Mouse (Mus musculus) small intestine, adult 2 months (tissue): ENCODE measurements around the gene Kel. TPM values are rescaled to one million over a fixed set of nuclear protein-coding genes. Genes with fewer than 3 reads are reported as not detected.

ENCODE experiments used
- H3K27ac ChIP-seq: fragments of 200-500 bp; 2 replicates; pipeline ENCODE4 v1.5.1; 2012; ENCODE audit warnings: low read depth, low read length, control low read depth, inconsistent platforms; ENCODE audit not compliant: insufficient read depth
- H3K27me3 ChIP-seq: fragments of 200-500 bp; 2 replicates; pipeline ENCODE4 v1.6.1; 2012; ENCODE audit warnings: mild to moderate bottlenecking, moderate library complexity, low read length, inconsistent platforms; ENCODE audit not compliant: control insufficient read depth, insufficient read depth
- H3K36me3 ChIP-seq: fragments of 200-500 bp; 2 replicates; pipeline ENCODE4 v1.6.1; 2012; ENCODE audit warnings: mild to moderate bottlenecking, low read length, control low read depth, inconsistent platforms; ENCODE audit not compliant: control insufficient read depth, insufficient read depth
- H3K4me1 ChIP-seq: fragments of 200-500 bp; 2 replicates; pipeline ENCODE4 v1.6.1; 2012; ENCODE audit warnings: low read length, inconsistent platforms, mixed read lengths; ENCODE audit not compliant: control insufficient read depth, insufficient read depth, insufficient read length
- H3K4me3 ChIP-seq: fragments of 200-500 bp; 2 replicates; pipeline ENCODE4 v1.5.1; 2012; ENCODE audit warnings: low read depth, mild to moderate bottlenecking, control low read depth, inconsistent platforms, low read length, moderate library complexity
- CTCF ChIP-seq: fragments of 200-500 bp; IDR thresholded peaks from 2 replicates; pipeline ENCODE4 v1.5.1; 2012; ENCODE audit warnings: low read depth, mild to moderate bottlenecking, control low read depth, inconsistent platforms, low read length, moderate library complexity, mixed read lengths; ENCODE audit not compliant: insufficient replicate concordance, insufficient read length; ENCODE audit errors: extremely low read depth
- POLR2A ChIP-seq: fragments of 200-500 bp; IDR thresholded peaks from 2 replicates; pipeline ENCODE4 v1.6.1; 2012; ENCODE audit warnings: low read depth, mild to moderate bottlenecking, control low read depth, inconsistent platforms, low read length, moderate library complexity
- WGBS: fragments of 180-500 bp; shearing (Covaris S2); methylation state at CpG from one replicate; pipeline ENCODE4 v1.1.7; 2018; 5-methylcytosine and 5-hydroxymethylcytosine counted together
- polyA plus RNA-seq: library from polyadenylated mRNA; depleted of rRNA; stranded (reverse); fragments of >200 nt; gene quantifications from 2 replicates; pipeline ENCODE4 v1.2.3, GENCODE M21; 2012; rRNA removed

Gene Kel
- 0.10 TPM in 1 of 2 replicates, not detected in the other for polyA plus RNA-seq

DNA sequence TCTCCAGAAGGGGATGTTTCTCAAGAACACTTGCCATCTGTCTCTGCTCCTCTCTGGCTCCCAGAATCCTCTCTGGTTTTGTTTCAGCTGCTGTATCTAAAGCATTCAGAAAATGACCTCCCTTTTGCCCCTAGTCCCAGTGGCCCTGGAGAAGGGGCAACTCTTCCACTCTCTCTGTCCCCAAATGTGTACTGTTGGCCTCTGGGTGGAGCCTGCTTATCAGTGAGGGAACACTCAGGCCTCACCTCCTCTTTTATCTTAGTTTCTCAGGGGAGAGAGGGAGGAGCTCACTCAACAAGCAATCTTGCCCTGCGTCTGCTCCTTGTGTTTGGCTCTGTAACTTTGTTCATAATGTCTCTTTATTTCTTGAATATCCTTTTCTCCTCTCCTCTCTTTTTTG lies at the start of gene Kel:
Gene Kel (minus strand): TSS at position 217 of the 400 bp plus-strand sequence.
- Histone ChIP-seq H3K36me3 (no peaks in the 10 kb centered on the region), H3K4me3 (no peak within 1 kb of the TSS), H3K27ac (no peak within 1 kb of the TSS), H3K27me3 (no peaks in the 10 kb centered on the region), H3K4me1 (no peaks in the 10 kb centered on the region)
- 13% methylated on average over 1 of the region's 1 CpGs for WGBS
- TF ChIP-seq POLR2A: no peak
- TF ChIP-seq CTCF: no peak

DNA sequence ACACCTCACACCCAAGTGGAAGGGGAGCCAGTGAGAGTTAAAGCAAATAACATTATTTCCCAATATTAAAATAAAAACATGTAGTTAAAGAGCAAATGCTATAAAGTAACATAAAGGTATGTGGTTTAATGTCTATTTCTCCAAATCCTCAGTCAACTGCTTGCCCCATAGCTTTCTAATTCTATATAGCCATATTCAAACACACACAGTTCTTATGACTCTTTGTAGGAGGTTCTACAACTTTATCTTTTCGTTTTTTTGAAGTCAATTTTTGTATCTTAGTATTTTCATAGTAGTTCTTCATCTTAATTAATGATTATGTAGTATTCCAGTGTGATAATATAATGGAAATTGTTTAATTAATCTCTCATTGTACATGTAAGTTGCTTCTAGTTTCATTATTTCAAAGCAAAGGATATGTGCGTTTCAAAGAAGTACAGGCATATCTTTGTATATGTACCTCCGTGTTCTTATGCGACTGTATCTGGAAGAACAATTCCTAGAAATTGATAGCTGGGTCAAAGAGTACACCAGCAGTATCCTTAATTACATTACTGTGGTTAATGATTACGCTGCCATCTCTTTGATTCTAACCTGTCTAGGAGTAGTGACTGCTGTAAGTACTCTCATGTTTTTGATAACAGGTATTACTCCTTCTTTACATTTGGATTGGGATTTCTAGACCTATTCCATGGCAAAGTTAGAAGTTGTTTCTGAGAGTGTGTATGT lies 40.7 kb upstream of the Kel start:
- no peak overlapping the region for H3K4me3 ChIP-seq
- H3K36me3 ChIP-seq: no peaks in the 10 kb centered on the region
- H3K27me3 ChIP-seq: no peaks in the 10 kb centered on the region
- TF ChIP-seq CTCF (no peak), POLR2A (no peak)
- no peaks in the 10 kb centered on the region for H3K4me1 ChIP-seq
- 21% methylated on average over 5 of the region's 5 CpGs for WGBS
- H3K27ac ChIP-seq: no peak overlapping the region

DNA sequence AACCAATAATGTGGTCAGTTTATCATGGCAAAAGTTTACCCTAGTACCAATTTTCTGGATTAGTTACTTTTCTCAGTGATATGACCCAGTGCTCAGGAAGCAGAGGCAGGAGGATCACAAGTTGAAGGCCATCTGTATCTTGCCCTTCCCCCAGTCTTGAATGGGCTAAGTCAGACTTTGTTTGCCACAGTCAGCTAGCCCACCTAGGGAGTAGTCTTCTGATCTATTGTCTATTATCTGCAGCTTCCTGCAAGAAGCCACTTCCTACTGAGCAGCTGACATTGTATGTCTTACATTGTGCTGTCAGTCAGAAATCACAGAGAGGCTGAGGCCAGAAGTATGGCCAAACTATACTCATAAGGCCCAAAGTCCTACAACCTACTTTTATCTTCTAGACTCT lies 37.0 kb upstream of the Kel start:
- TF ChIP-seq CTCF (no peak), POLR2A (no peak)
- no peak overlapping the region for H3K4me3 ChIP-seq
- H3K4me1 ChIP-seq: no peaks in the 10 kb centered on the region
- H3K36me3 ChIP-seq: no peaks in the 10 kb centered on the region
- H3K27me3 ChIP-seq: no peaks in the 10 kb centered on the region
- H3K27ac ChIP-seq: no peak overlapping the region

DNA sequence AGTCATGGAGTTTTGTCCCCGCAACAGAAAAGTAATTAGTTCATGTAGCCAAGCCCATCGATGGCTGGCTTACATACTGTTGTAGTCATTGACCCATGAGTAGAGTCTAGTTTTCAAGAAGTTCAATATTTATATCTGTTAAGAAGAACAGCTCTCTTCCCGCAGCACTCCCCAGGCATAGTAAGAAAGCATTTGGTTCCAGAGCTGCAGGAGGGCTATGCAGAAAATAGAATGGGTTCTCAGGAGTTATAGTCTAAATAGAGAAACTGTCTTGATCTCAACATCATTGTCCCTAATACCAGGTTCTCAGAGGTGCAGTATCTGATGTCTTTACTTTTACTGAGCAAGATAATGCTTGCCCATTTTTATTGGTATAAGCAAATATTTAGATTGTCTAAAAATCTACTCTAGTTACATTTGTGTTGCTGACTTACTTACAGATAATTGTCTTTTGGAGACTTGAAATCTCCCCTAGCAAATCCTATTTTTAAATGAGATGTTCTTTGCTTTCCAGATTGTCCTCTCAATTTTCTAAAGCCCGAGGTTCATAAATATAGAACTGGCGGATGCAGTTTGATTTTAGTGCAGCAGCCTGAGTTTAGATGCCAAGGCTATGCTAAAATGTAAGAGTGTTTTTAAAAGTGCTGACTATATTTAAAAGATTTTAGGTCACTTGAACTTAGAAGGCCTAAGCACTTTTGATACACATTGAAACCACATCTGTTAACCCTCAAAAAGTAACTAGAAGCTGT lies 30.8 kb upstream of the Kel start:
- no peak for TF ChIP-seq CTCF
- no peak for TF ChIP-seq POLR2A
- H3K4me1 ChIP-seq: no peaks in the 10 kb centered on the region
- H3K27me3 ChIP-seq: no peaks in the 10 kb centered on the region
- no peak overlapping the region for H3K4me3 ChIP-seq
- H3K36me3 ChIP-seq: no peaks in the 10 kb centered on the region
- 88% methylated on average over 5 of the region's 5 CpGs for WGBS
- H3K27ac ChIP-seq: no peak overlapping the region

DNA sequence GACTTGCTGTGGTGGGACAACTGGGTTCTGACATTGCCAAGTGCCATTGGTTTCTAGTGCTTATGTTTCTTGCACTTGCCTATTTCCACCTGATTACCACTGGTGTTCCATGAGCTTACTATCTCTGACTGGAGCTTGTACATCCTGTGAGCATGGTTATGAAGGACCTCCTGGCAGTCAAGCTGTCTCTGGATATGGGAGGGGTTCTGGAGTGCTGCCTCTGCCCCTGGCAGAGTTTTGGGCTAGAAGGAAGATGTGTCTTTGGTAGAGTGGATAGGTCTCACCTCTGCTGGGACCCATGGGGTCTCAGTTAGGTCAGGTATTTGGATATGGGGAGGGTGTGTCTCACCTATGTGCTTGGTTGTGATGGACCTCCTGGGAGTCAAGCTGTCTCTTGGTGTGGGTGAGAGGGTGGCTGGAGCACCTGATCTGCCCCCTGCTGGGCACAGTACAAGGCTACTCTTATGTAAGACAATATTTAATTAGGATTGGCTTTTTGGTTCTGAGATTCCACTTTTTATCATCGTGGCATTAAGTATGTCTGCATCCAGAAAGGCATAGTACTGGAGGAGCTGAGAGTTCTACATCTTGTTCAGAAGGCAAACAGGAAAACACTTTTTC lies 24.0 kb upstream of the Kel start:
- WGBS: 58% methylated on average over 1 of the region's 1 CpGs
- no peaks in the 10 kb centered on the region for H3K36me3 ChIP-seq
- no peak overlapping the region for H3K4me3 ChIP-seq
- H3K27ac ChIP-seq: no peak overlapping the region
- no peaks in the 10 kb centered on the region for H3K27me3 ChIP-seq
- no peaks in the 10 kb centered on the region for H3K4me1 ChIP-seq
- TF ChIP-seq CTCF: no peak
- TF ChIP-seq POLR2A: no peak

DNA sequence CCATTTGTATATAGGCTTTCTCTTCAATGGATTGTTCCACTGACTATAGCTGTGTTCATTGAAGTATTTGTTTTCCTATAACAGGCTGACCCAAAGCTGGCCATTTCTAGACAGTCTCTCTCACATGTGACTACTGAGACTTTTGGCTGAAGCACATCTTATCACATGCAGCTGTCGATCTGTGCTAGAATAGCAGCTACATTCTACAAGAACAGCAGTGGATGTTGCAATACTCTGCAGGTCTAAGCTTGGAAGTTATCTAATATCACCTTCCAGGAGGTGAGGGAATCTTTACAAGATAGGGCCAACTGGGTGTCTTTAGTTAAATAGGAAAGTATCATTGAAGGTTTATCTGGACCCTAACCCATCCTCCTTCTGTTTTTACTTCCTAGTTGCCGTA lies 17.3 kb upstream of the Kel start:
- no peaks in the 10 kb centered on the region for H3K36me3 ChIP-seq
- H3K27ac ChIP-seq: no peak overlapping the region
- 72% methylated on average over 2 of the region's 2 CpGs for WGBS
- H3K27me3 ChIP-seq: no peaks in the 10 kb centered on the region
- TF ChIP-seq CTCF (no peak), POLR2A (no peak)
- H3K4me1 ChIP-seq: no peaks in the 10 kb centered on the region
- H3K4me3 ChIP-seq: no peak overlapping the region

DNA sequence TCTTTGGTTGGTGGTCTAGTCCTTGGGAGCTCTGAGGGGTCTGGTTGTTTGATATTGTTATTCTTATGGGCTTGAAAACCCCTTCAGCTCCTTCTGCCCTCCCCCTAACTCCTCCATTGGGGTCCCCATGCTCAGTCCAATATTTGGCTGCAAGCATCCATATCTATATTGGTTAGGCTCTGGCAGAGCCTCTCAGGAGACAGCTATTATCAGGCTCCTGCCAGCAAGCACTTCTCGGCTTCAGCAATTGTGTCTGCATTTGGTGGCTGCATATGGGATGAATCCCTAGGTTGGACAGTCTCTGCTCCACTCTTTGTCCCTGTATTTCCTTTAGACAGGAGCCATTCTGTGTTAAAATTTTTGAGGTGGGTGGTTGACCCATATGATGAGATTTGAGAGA lies 6.1 kb upstream of the Kel start:
- Histone ChIP-seq H3K36me3 (no peaks in the 10 kb centered on the region), H3K4me3 (no peak overlapping the region), H3K4me1 (no peaks in the 10 kb centered on the region), H3K27me3 (no peaks in the 10 kb centered on the region), H3K27ac (no peak overlapping the region)
- 84% methylated on average over 1 of the region's 1 CpGs for whole genome bisulfite sequencing
- TF ChIP-seq CTCF (no peak), POLR2A (no peak)
